Mouse (Mus musculus) lung, embryonic 16.5 days (tissue): ENCODE results near the gene Kcnj1. TPM values are rescaled to one million over a fixed set of nuclear protein-coding genes. Genes with fewer than 3 reads are reported as not detected.

Source experiments
- polyA plus RNA-seq: library from polyadenylated mRNA; unstranded; fragments of >200 nt; fragmentation: Nextera tagmentation; extraction: Ambion mirVana; gene quantifications from 2 replicates; pipeline ENCODE4 v1.2.1, GENCODE M21; 2015

Kcnj1 gene
- polyA plus RNA-seq, 1 experiment from 2014 or later = not detected

Other genes starting within 250 kb of the Kcnj1 start
- 1.9 and 2.7 TPM in 2 replicates for gene Kcnj5, start 28.1 kb upstream of the Kcnj1 start, polyA plus RNA-seq
- gene Fli1, start 170.4 kb downstream of the Kcnj1 start, polyA plus RNA-seq = 32.8 and 34.9 TPM in 2 replicates